Mouse (Mus musculus) CH12.LX (cell line): ENCODE results near the gene Gm45521. TPM values are rescaled to one million over a fixed set of nuclear protein-coding genes. Genes with fewer than 3 reads are reported as not detected.

ENCODE experiments used
- DNase-seq: peaks from one replicate; pipeline ENCODE4 v3.0.0-alpha.2; 2013; ENCODE audit errors: extremely low read depth
- H3K27ac ChIP-seq: 2 replicates; pipeline ENCODE4 v1.5.1; 2012; ENCODE audit warnings: low read depth, mild to moderate bottlenecking, control low read depth, moderate library complexity; ENCODE audit not compliant: insufficient read depth
- H3K27me3 ChIP-seq: replicated peaks from 2 replicates; pipeline ENCODE3; 2012; ENCODE audit warnings: inconsistent platforms
- H3K36me3 ChIP-seq, 2 experiments: replicated peaks in 1 of 2; 2 replicates each; pipeline versions ENCODE3 to v1.6.1; 2012; ENCODE audit warnings: inconsistent platforms in 1 of 2, low read length in 1 of 2, mild to moderate bottlenecking in 1 of 2, mixed read lengths in 1 of 2, moderate library complexity in 1 of 2; ENCODE audit not compliant: control insufficient read depth in 1 of 2, insufficient read depth in 1 of 2
- H3K4me1 ChIP-seq, 2 experiments: 2 replicates each; pipeline ENCODE4 v1.6.1; 2012; ENCODE audit warnings: inconsistent platforms in 1 of 2, moderate library complexity in 1 of 2; ENCODE audit not compliant: insufficient read depth in 2 of 2, control insufficient read depth in 1 of 2
- H3K4me2 ChIP-seq: 2 replicates; pipeline ENCODE4 v1.6.1; 2012; ENCODE audit warnings: low read depth, mild to moderate bottlenecking, control low read depth; ENCODE audit not compliant: poor library complexity, insufficient read depth, severe bottlenecking
- H3K4me3 ChIP-seq, 3 experiments: fragments of 150-350 bp in 1 of 3; sonication (generic) in 1 of 3; replicated peaks in 1 of 3; 2 replicates each; pipeline versions ENCODE3 to v1.5.1; 2011 to 2012; ENCODE audit warnings: low read depth in 2 of 3, low read length in 2 of 3, mild to moderate bottlenecking in 2 of 3, moderate library complexity in 2 of 3, control low read depth in 1 of 3, improper control_type of control experiment in 1 of 3, inconsistent platforms in 1 of 3, mixed read lengths in 1 of 3; ENCODE audit not compliant: poor library complexity in 1 of 3
- H3K79me2 ChIP-seq: replicated peaks from 2 replicates; pipeline ENCODE4 v1.6.1; 2012; ENCODE audit warnings: mild to moderate bottlenecking, moderate library complexity; ENCODE audit not compliant: control insufficient read depth, poor library complexity, insufficient read depth, severe bottlenecking; ENCODE audit errors: extremely low read depth
- H3K9ac ChIP-seq: 2 replicates; pipeline ENCODE4 v1.6.1; 2012; ENCODE audit warnings: low read depth, mild to moderate bottlenecking, control low read depth, moderate library complexity; ENCODE audit not compliant: insufficient read depth
- H3K9me3 ChIP-seq: replicated peaks from 2 replicates; pipeline ENCODE3; 2012; ENCODE audit warnings: low read length, inconsistent platforms, mixed read lengths
- BHLHE40 ChIP-seq: IDR thresholded peaks from 2 replicates; pipeline ENCODE4 v1.6.1; 2011; ENCODE audit warnings: mild to moderate bottlenecking, low read depth, low read length, improper control_type of control experiment
- ELF1 ChIP-seq: IDR thresholded peaks from 2 replicates; pipeline ENCODE4 v1.6.1; 2014; ENCODE audit warnings: low read depth, mild to moderate bottlenecking, inconsistent platforms, low read length, improper control_type of control experiment
- ETS1 ChIP-seq: conservative IDR thresholded peaks from 2 replicates; pipeline ENCODE4 v1.6.1; 2012; ENCODE audit warnings: low read depth, mild to moderate bottlenecking, inconsistent platforms, low read length, improper control_type of control experiment, moderate library complexity
- GABPA ChIP-seq: IDR thresholded peaks from 2 replicates; pipeline ENCODE4 v1.6.1; 2012; ENCODE audit warnings: low read depth, low read length, improper control_type of control experiment, inconsistent platforms; ENCODE audit not compliant: insufficient replicate concordance
- HCFC1 ChIP-seq: IDR thresholded peaks from 2 replicates; pipeline ENCODE4 v1.6.1; 2012; ENCODE audit warnings: low read depth, mild to moderate bottlenecking, inconsistent platforms, low read length, improper control_type of control experiment
- JUN ChIP-seq: IDR thresholded peaks from 2 replicates; pipeline ENCODE4 v1.6.1; 2011; ENCODE audit warnings: low read depth, mild to moderate bottlenecking, low read length, improper control_type of control experiment, moderate library complexity; ENCODE audit not compliant: insufficient read depth
- JUND ChIP-seq: conservative IDR thresholded peaks from 2 replicates; pipeline ENCODE4 v1.6.1; 2011; ENCODE audit warnings: low read depth, low read length, improper control_type of control experiment
- MAFK ChIP-seq: IDR thresholded peaks from 2 replicates; pipeline ENCODE4 v1.6.1; 2011; ENCODE audit warnings: low read length, improper control_type of control experiment; ENCODE audit not compliant: insufficient replicate concordance
- MAZ ChIP-seq: IDR thresholded peaks from 2 replicates; pipeline ENCODE4 v1.6.1; 2012; ENCODE audit warnings: low read depth, mild to moderate bottlenecking, inconsistent platforms, low read length, improper control_type of control experiment, moderate library complexity
- MYC ChIP-seq: IDR thresholded peaks from 2 replicates; pipeline ENCODE4 v1.6.1; 2011; ENCODE audit warnings: low read depth, mild to moderate bottlenecking, improper control_type of control experiment, low read length
- NELFE ChIP-seq: IDR thresholded peaks from 2 replicates; pipeline ENCODE4 v1.6.1; 2011; ENCODE audit warnings: low read depth, low read length, improper control_type of control experiment
- NRF1 ChIP-seq: IDR thresholded peaks from 2 replicates; pipeline ENCODE4 v1.6.1; 2014; ENCODE audit warnings: low read depth, mild to moderate bottlenecking, inconsistent platforms, low read length, improper control_type of control experiment, moderate library complexity
- POLR2A ChIP-seq: IDR thresholded peaks from 2 replicates; pipeline ENCODE4 v1.6.1; 2011; ENCODE audit warnings: low read depth, mild to moderate bottlenecking, improper control_type of control experiment, low read length
- POLR2AphosphoS2 ChIP-seq: IDR thresholded peaks from 2 replicates; pipeline ENCODE4 v1.6.1; 2011; ENCODE audit warnings: low read depth, low read length, improper control_type of control experiment
- RAD21 ChIP-seq: IDR thresholded peaks from 2 replicates; pipeline ENCODE4 v1.6.1; 2011; ENCODE audit warnings: low read depth, mild to moderate bottlenecking, low read length, improper control_type of control experiment, moderate library complexity
- RCOR1 ChIP-seq: conservative IDR thresholded peaks from 2 replicates; pipeline ENCODE4 v1.6.1; 2012; ENCODE audit warnings: low read depth, mild to moderate bottlenecking, inconsistent platforms, low read length, improper control_type of control experiment
- SIN3A ChIP-seq: IDR thresholded peaks from 2 replicates; pipeline ENCODE4 v1.6.1; 2012; ENCODE audit warnings: low read length, improper control_type of control experiment, inconsistent platforms
- TBP ChIP-seq: conservative IDR thresholded peaks from 2 replicates; pipeline ENCODE4 v1.6.1; 2011; ENCODE audit warnings: low read depth, low read length, improper control_type of control experiment
- TCF12 ChIP-seq: IDR thresholded peaks from 2 replicates; pipeline ENCODE4 v1.6.1; 2014; ENCODE audit warnings: low read depth, mild to moderate bottlenecking, inconsistent platforms, low read length, improper control_type of control experiment
- USF1 ChIP-seq: IDR thresholded peaks from 2 replicates; pipeline ENCODE4 v1.6.1; 2014; ENCODE audit warnings: low read depth, mild to moderate bottlenecking, inconsistent platforms, low read length, improper control_type of control experiment
- USF2 ChIP-seq: conservative IDR thresholded peaks from 2 replicates; pipeline ENCODE4 v1.6.1; 2011; ENCODE audit warnings: low read depth, low read length, improper control_type of control experiment
- ZKSCAN1 ChIP-seq: IDR thresholded peaks from 2 replicates; pipeline ENCODE4 v1.6.1; 2012; ENCODE audit warnings: low read depth, inconsistent platforms, low read length, improper control_type of control experiment, borderline replicate concordance
- ZNF384 ChIP-seq: IDR thresholded peaks from 2 replicates; pipeline ENCODE4 v1.6.1; 2012; ENCODE audit warnings: low read depth, low read length, improper control_type of control experiment, inconsistent platforms
- dilution Hi-C: fragments of 300-500 bp; cut with MboI; formaldehyde crosslinking; loops from 2 replicates; pipeline ENCODE4 v1.14.3; 2020; ENCODE audit warnings: low sequenced_read_pairs; ENCODE audit not compliant: extremely low pct_unique_long_range_greater_than_20kb, extremely low pct_ligation_motif_present
- in situ Hi-C: fragments of 300-500 bp; cut with MboI; formaldehyde crosslinking; loops from 3 replicates; pipeline ENCODE4 v1.14.3; 2019; ENCODE audit warnings: low sequenced_read_pairs, low pct_ligation_motif_present, low pct_unique_long_range_greater_than_20kb, mixed read lengths
- polyA plus RNA-seq: library from polyadenylated mRNA; unstranded; fragments of >175 nt; gene quantifications from 2 replicates; pipeline ENCODE4 v1.2.1, GENCODE M21; 2012; ENCODE audit warnings: low read depth; ENCODE audit not compliant: insufficient read length
- total RNA-seq, 2 experiments: library from RNA; depleted of rRNA; stranded (reverse); fragments of 300-350 nt in 1 of 2; fragments of >200 nt in 1 of 2; gene quantifications; 2 replicates each; pipeline ENCODE4 v1.2.3; 2012 to 2014

Gm45521 gene
- total and polyA plus RNA-seq, 3 experiments = not detected

GRCm38 (mm10) chr14:7943101-7943800 is 13.8 kb upstream of the Gm45521 start:
- DNase-seq = no peak
- Histone ChIP-seq H3K4me3 (no peak overlapping the region), H3K4me1 (peaks cover 0 to 18% of the 10 kb centered on the region in 2 experiments; a peak in 2 of 4 replicates), H3K27me3 (no peaks in the 10 kb centered on the region), H3K36me3 (peaks cover 60 to 96% of the 10 kb centered on the region in 2 experiments), H3K4me2 (no peak overlapping the region), H3K9ac (no peak overlapping the region), H3K27ac (no peak overlapping the region), H3K9me3 (no peaks in the 10 kb centered on the region), H3K79me2 (no peaks in the 10 kb centered on the region)
- dilution Hi-C loops (no loop called here), in situ Hi-C loops (no loop called here)
- no peak for TF ChIP-seq USF1
- no peak for TF ChIP-seq ZKSCAN1
- TF ChIP-seq MAFK = no peak
- TF ChIP-seq JUN = no peak
- no peak for TF ChIP-seq POLR2AphosphoS2
- TF ChIP-seq MYC = no peak
- TF ChIP-seq SIN3A = no peak
- TF ChIP-seq ZNF384 = no peak
- no peak for TF ChIP-seq BHLHE40

- dilution Hi-C loops = no loop called here
- Histone ChIP-seq H3K27me3 (no peaks in the 10 kb centered on the region), H3K36me3 (peaks cover 62 to 96% of the 10 kb centered on the region in 2 experiments), H3K27ac (no peak overlapping the region), H3K4me2 (no peak overlapping the region), H3K9ac (no peak overlapping the region), H3K4me1 (peaks cover 0 to 18% of the 10 kb centered on the region in 2 experiments; a peak in 2 of 4 replicates), H3K4me3 (no peak overlapping the region), H3K9me3 (no peaks in the 10 kb centered on the region), H3K79me2 (no peaks in the 10 kb centered on the region)
- no peak for DNase-seq
- no peak for TF ChIP-seq USF1
- TF ChIP-seq HCFC1 = no peak
- no peak for TF ChIP-seq NRF1
- no peak for TF ChIP-seq NELFE
- in situ Hi-C loops = no loop called here
These were observed 13.3 kb upstream of the Gm45521 start for GRCm38 (mm10) chr14:7943801-7944135.

GRCm38 (mm10) chr14:7944349-7945039 is 12.6 kb upstream of the Gm45521 start:
- Histone ChIP-seq H3K9ac (no peak overlapping the region), H3K4me3 (no peak overlapping the region), H3K27me3 (no peaks in the 10 kb centered on the region), H3K9me3 (no peaks in the 10 kb centered on the region), H3K27ac (no peak overlapping the region), H3K4me1 (peaks cover 0 to 18% of the 10 kb centered on the region in 2 experiments; a peak in 2 of 4 replicates), H3K36me3 (peaks cover 64 to 96% of the 10 kb centered on the region in 2 experiments), H3K79me2 (no peaks in the 10 kb centered on the region), H3K4me2 (no peak overlapping the region)
- dilution Hi-C loops = no loop called here
- peak; percentile 64 for DNase-seq
- in situ Hi-C loops = no loop called here
- TF ChIP-seq POLR2A (no peak), TCF12 (no peak), JUN (no peak), ZNF384 (no peak), USF2 (no peak), JUND (no peak), ELF1 (peak; percentile 30; the same call in 1 of the 2 replicates), TBP (no peak), GABPA (no peak), MAZ (no peak), USF1 (peak; percentile 40; the same call in 1 of the 2 replicates), POLR2AphosphoS2 (no peak), MAFK (no peak), NELFE (no peak), RCOR1 (no peak), RAD21 (peak; percentile 52), ETS1 (no peak), MYC (peak; percentile 68; the same call in 1 of the 2 replicates), ZKSCAN1 (no peak)
